Mouse (Mus musculus) lung, postnatal 0 days (tissue): ENCODE measurements at regions not wholly inside any gene's neighbourhood (a gene's known extent, or its start where the extent isn't known, plus 50 kb on each side); places are given as distances from the start of the nearest gene placed in this dataset.

ENCODE experiments used
- ATAC-seq: fragments of 200-750 bp; cut with Nextera tagmentation; 2 replicates; pipeline ENCODE4 v1.8.0; 2017; ENCODE audit warnings: moderate library complexity
- DNase-seq: peaks from one replicate; pipeline ENCODE4 v3.0.0-alpha.2; 2016; ENCODE audit warnings: low spot score
- H3K27ac ChIP-seq: fragments of 300-500 bp; sonication (generic); 2 replicates; pipeline ENCODE4 v1.5.1; 2014; ENCODE audit warnings: antibody characterized with exemption, mild to moderate bottlenecking, low read length, mixed read lengths
- H3K27me3 ChIP-seq: fragments of 300-500 bp; sonication (generic); replicated peaks from 2 replicates; pipeline ENCODE4 v1.6.1; 2014; ENCODE audit warnings: low read length, mixed read lengths; ENCODE audit not compliant: insufficient read depth
- H3K36me3 ChIP-seq: fragments of 300-500 bp; sonication (generic); 2 replicates; pipeline ENCODE4 v1.6.1; 2014; ENCODE audit warnings: low read length, mixed read lengths; ENCODE audit not compliant: insufficient read depth
- H3K4me1 ChIP-seq: fragments of 300-500 bp; sonication (generic); 2 replicates; pipeline ENCODE4 v1.6.1; 2014; ENCODE audit warnings: antibody characterized with exemption, low read depth, low read length, mixed read lengths; ENCODE audit not compliant: insufficient read depth
- H3K4me2 ChIP-seq: fragments of 300-500 bp; sonication (generic); replicated peaks from 2 replicates; pipeline ENCODE4 v1.6.1; 2014; ENCODE audit warnings: low read depth, mild to moderate bottlenecking, low read length, moderate library complexity, mixed read lengths
- H3K4me3 ChIP-seq: fragments of 300-500 bp; sonication (generic); 2 replicates; pipeline ENCODE4 v1.5.1; 2014; ENCODE audit warnings: low read depth, low read length
- H3K9ac ChIP-seq: fragments of 300-500 bp; sonication (generic); replicated peaks from 2 replicates; pipeline ENCODE4 v1.6.1; 2014; ENCODE audit warnings: low read depth, mild to moderate bottlenecking
- H3K9me3 ChIP-seq: fragments of 300-500 bp; sonication (generic); 2 replicates; pipeline ENCODE4 v1.6.1; 2016; ENCODE audit warnings: low read length, mixed read lengths
- CTCF ChIP-seq: IDR thresholded peaks from 2 replicates; pipeline ENCODE4 v1.5.1; 2016; ENCODE audit warnings: antibody characterized with exemption, mild to moderate bottlenecking
- EP300 ChIP-seq: IDR thresholded peaks from 2 replicates; pipeline ENCODE4 v1.6.1; 2016; ENCODE audit warnings: antibody characterized with exemption, mild to moderate bottlenecking, control low read depth
- WGBS: fragments of 180-500 bp; shearing (Covaris S2); extraction: QIAGEN DNeasy Blood & Tissue Kit; methylation state at CpG from one replicate; pipeline ENCODE4 v1.1.7; 2014; 5-methylcytosine and 5-hydroxymethylcytosine counted together

DNA sequence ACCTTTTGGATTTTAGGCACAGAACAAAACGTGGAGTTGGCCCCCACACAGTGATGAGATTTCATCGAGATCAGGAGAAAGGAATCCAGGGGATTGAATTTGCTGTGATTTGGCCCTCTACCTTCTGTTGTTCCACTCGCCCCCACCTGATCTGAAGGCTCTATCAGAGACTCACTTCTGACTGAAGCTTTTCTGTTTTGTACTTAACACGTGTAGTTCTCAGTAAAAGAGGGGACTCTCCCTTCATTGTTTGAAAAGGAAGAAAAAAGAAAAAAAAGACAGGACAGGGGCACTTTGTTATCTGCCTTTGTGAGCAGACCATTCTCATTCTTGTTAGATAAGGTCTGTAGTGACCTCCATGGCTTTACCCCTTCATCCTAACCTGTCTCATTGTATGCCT is 353.2 kb upstream of the Prickle1 start:
- H3K9ac ChIP-seq, result no peak overlapping the region
- H3K27ac ChIP-seq, result no peak overlapping the region
- H3K9me3 ChIP-seq, result no peaks in the 10 kb centered on the region
- no peak overlapping the region for H3K4me3 ChIP-seq
- H3K4me2 ChIP-seq, result no peak overlapping the region
- no peak for DNase-seq
- WGBS, result 61% methylated on average over 4 of the region's 4 CpGs
- no peak for TF ChIP-seq CTCF
- no peak for TF ChIP-seq EP300
- no peaks in the 10 kb centered on the region for H3K4me1 ChIP-seq
- H3K36me3 ChIP-seq, result no peaks in the 10 kb centered on the region
- H3K27me3 ChIP-seq, result no peaks in the 10 kb centered on the region
- ATAC-seq, result no peak

DNA sequence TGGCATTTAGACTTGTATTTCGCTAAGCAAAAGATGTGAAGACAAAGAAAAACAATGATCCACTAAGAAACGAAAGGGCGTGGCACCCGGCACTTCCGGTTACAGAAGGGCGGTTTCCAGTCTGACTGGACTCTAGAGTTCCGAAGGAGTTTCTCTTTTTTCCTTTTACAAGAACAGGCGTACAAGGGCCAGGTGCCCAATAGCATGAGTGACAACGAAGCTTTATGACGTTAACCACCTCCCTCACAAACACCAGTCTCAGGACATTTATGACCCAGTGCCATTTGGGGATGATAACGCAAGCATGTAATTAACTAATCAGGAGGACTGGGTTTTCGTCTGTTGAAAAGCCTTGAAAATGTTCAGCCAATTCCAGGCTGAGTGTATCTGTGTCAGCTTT is 347.9 kb upstream of the Prickle1 start:
- no peak for ATAC-seq
- no peak overlapping the region for H3K4me3 ChIP-seq
- H3K4me1 ChIP-seq, result no peaks in the 10 kb centered on the region
- no peaks in the 10 kb centered on the region for H3K36me3 ChIP-seq
- no peaks in the 10 kb centered on the region for H3K27me3 ChIP-seq
- H3K27ac ChIP-seq, result no peak overlapping the region
- no peak overlapping the region for H3K4me2 ChIP-seq
- DNase-seq, result no peak
- TF ChIP-seq EP300, result no peak
- TF ChIP-seq CTCF, result no peak
- no peaks in the 10 kb centered on the region for H3K9me3 ChIP-seq
- H3K9ac ChIP-seq, result no peak overlapping the region
- WGBS, result 83% methylated on average over 12 of the region's 12 CpGs

DNA sequence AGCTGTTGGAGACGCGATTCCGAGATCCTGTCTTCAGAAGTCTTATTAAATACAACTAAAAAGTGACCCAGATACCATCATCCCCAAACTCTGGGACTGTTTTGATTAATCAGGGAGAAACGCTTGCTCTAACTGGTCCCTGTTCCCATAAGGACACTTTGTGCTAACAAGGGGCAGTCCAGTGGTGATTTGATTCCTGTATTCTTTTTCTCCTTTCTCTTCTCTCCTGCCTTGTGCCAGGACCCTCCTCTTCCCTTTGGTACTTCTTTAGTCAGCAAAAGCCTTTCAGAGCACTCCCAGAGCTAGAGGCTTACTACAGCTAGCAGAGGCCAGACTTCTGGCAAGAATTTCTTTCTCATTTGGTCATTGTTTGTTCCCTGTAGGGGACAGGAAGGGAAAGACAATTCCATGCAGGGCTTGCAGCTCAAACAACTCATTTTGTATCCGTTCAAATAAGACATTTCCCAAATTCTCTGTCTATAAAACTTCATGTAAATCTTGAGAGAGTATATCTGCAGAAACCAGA is 337.3 kb upstream of the Prickle1 start:
- Histone ChIP-seq H3K27ac (no peak overlapping the region), H3K27me3 (no peaks in the 10 kb centered on the region), H3K36me3 (no peaks in the 10 kb centered on the region), H3K4me1 (no peaks in the 10 kb centered on the region), H3K4me3 (no peak overlapping the region), H3K4me2 (no peak overlapping the region), H3K9ac (no peak overlapping the region), H3K9me3 (no peaks in the 10 kb centered on the region)
- WGBS, result 27% methylated on average over 5 of the region's 5 CpGs
- DNase-seq (peak; percentile 43), ATAC-seq (peak; percentile 59)
- TF ChIP-seq CTCF, result no peak
- TF ChIP-seq EP300, result peak; percentile 7; the same call in 1 of the 2 replicates

DNA sequence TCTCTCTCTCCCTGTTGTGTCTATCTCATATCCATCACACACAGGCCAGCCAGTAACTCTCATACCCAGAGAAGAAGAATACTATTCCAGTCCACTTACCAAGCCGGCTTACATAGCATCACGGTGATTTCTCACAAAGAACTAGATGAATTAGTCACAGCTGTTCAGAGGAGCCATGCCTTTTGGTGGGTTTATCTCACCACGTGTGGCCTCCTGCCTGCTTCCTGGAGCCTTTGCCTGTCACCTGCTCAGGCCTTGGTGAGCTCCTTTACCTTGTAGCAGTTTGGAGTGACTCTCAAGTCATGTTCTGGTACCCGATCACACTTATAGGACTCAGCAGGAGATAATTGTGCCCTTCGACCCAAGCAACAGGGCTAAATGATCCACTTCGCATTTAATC is 331.2 kb upstream of the Prickle1 start:
- ATAC-seq (no peak), DNase-seq (no peak)
- no peaks in the 10 kb centered on the region for H3K9me3 ChIP-seq
- H3K36me3 ChIP-seq, result no peaks in the 10 kb centered on the region
- H3K4me1 ChIP-seq, result peaks cover 2% of the 10 kb centered on the region; the same call in 1 of the 2 replicates
- H3K27ac ChIP-seq, result no peak overlapping the region
- H3K4me3 ChIP-seq, result no peak overlapping the region
- H3K27me3 ChIP-seq, result no peaks in the 10 kb centered on the region
- no peak overlapping the region for H3K4me2 ChIP-seq
- no peak overlapping the region for H3K9ac ChIP-seq
- TF ChIP-seq CTCF, result no peak
- no peak for TF ChIP-seq EP300
- WGBS, result 63% methylated on average over 6 of the region's 6 CpGs

DNA sequence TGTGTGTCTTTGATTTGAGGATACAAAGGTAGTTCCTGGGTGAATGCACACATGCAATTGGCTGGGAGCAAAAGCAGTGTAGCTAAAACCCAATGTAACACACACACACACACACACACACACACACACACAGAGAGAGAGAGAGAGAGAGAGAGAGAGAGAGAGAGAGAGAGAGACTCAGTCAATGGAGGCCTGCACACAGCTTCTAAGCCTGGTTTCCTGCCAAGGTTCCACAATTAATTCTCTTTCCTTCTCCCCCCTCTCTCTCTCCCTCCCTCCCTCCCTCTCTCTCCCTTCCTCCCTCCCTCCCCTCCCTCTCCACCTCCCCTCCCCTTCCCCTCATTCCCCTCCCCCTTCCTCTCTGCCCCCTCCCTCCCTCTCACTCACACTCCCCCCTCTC is 330.6 kb upstream of the Prickle1 start:
- no peak overlapping the region for H3K4me2 ChIP-seq
- DNase-seq, result no peak
- H3K36me3 ChIP-seq, result no peaks in the 10 kb centered on the region

DNA sequence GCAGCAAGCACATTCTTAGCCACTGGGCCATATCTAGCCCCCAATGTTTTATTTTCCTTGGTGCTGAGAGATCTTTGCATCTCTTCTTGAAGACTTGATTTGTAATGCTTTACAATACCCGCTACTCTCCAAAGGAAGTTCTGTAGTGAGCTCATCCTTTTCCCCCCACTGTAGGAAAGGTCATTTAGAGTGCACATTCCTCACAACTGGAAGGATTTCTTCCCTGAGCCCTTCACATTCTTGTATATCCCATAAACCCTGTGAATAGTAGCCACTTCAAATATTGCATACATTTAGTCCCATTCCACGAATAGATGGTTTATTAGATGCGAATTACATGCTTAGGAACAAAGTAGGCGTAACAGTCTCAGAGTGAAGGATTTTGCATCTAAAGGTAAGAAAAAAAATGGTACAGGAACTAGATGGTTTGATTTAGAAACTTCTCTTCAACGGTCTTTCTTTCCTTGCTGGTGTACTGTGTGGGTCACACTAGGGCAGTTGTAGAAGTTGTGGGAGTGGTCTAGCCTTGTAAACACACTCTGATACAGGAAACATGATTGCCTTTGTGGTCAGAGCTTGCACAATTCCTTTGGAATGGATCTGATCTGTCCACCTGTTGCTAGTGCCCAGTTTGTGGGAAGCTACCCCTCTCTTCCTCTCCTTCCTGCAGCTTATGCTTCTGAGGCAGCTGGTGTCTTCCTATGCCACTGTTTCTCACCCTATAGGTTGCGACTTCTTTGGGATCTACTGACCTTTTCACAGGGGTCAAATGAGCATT is 326.0 kb upstream of the Prickle1 start:
- 49% methylated on average over 6 of the region's 6 CpGs for whole genome bisulfite sequencing
- no peaks in the 10 kb centered on the region for H3K36me3 ChIP-seq
- H3K27ac ChIP-seq, result no peak overlapping the region
- TF ChIP-seq CTCF (no peak), EP300 (no peak)
- H3K4me2 ChIP-seq, result no peak overlapping the region
- H3K9ac ChIP-seq, result no peak overlapping the region
- peaks cover 7% of the 10 kb centered on the region for H3K4me1 ChIP-seq
- H3K9me3 ChIP-seq, result no peaks in the 10 kb centered on the region
- DNase-seq (no peak), ATAC-seq (no peak)
- H3K27me3 ChIP-seq, result no peaks in the 10 kb centered on the region
- H3K4me3 ChIP-seq, result no peak overlapping the region

More for the DNA sequence above, 330.6 kb upstream of the Prickle1 start:
- no peak overlapping the region for H3K4me3 ChIP-seq
- H3K9ac ChIP-seq, result no peak overlapping the region
- H3K4me1 ChIP-seq, result peaks cover 7% of the 10 kb centered on the region; the same call in 1 of the 2 replicates
- no peaks in the 10 kb centered on the region for H3K9me3 ChIP-seq
- TF ChIP-seq CTCF (no peak), EP300 (no peak)
- ATAC-seq, result no peak
- H3K27ac ChIP-seq, result no peak overlapping the region
- no peaks in the 10 kb centered on the region for H3K27me3 ChIP-seq
